Mouse (Mus musculus) lung, adult 2 months (tissue): Measurements from ENCODE around the gene Tatdn2.

Source experiments
- CTCF ChIP-seq: fragments of 200-500 bp; IDR thresholded peaks from 2 replicates; pipeline ENCODE4 v1.5.1; 2011; ENCODE audit warnings: mild to moderate bottlenecking, low read length, control low read depth; ENCODE audit not compliant: insufficient read depth
- POLR2A ChIP-seq: fragments of 200-500 bp; IDR thresholded peaks from 2 replicates; pipeline ENCODE4 v1.6.1; 2011; ENCODE audit warnings: low read depth, mild to moderate bottlenecking, control low read depth, low read length, borderline replicate concordance; ENCODE audit errors: extremely low read depth

DNA sequence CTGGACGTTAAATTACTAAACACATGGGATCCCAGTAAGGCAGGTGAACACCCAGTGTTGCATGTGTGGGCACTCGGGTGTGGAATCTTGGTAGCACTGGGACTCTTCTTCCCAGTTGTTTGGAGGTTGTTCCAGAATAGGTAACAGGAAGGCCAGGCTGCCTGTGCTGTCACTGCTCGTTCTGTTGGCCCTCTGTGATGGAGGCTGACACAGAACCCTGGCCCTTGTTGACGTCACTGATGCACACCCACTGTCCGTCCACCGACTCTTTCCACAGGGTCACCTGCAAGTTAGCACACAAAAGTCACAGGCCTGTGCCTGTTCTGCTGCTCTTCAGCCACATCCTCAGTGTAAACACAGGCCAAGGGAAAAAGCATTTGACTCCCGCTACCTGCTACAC lies 31.3 kb downstream of the Tatdn2 start:
- TF ChIP-seq POLR2A (no peak), CTCF (no peak)
